Mouse (Mus musculus): ENCODE data around the gene Pan3. TPM values are rescaled to one million over a fixed set of nuclear protein-coding genes. Genes with fewer than 3 reads are reported as not detected.

The Pan3 gene
- polyA plus RNA-seq, 1 experiment from 2014 or later, result 59.7 TPM

DNA sequence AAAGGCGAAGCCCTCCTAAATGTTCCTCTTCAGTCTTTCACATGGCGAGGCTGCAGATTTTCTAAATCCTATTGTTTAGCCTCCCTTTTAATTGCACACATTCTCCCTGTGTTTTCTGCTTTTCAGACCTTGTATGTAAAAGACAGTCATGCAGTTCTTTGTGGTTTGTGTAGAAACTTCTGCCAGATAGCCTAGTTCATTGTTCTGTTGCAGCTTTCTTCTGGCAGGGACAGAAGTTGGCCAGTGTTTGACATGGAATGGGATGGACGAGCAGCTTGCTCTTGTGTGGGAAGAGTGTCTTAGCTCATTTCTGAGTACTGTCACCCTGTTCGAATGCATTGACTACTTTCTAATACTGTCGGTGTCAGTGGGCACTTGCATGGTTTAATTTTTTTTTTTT lies 6.5 kb downstream of the Pan3 start:
- H3K9me3 ChIP-seq, result no peaks in the 10 kb centered on the region
- H3K4me3 ChIP-seq, result no peak overlapping the region
- H3K27me3 ChIP-seq (replicated peaks; ENCODE audit: low read depth, poor library complexity, severe bottlenecking), result no peaks in the 10 kb centered on the region
- no peak for DNase-seq (ENCODE audit: low spot score)
- peaks cover 27% of the 10 kb centered on the region for H3K36me3 ChIP-seq (replicated peaks)
- peaks cover 35% of the 10 kb centered on the region for H3K4me1 ChIP-seq
- H3K27ac ChIP-seq (replicated peaks), result no peak overlapping the region
- 84% methylated on average over 5 of the region's 5 CpGs for WGBS

GRCm38 (mm10) chr5:147440996-147441507 lies 11.1 kb downstream of the Pan3 start:
- WGBS, result 79% methylated on average over 3 of the region's 3 CpGs
- Histone ChIP-seq H3K4me1 (peaks cover 8% of the 10 kb centered on the region; the same call in 1 of the 2 replicates), H3K27ac (replicated peaks) (no peak overlapping the region), H3K27me3 (replicated peaks; ENCODE audit: low read depth, poor library complexity, severe bottlenecking) (no peaks in the 10 kb centered on the region), H3K36me3 (replicated peaks) (peaks cover 11% of the 10 kb centered on the region), H3K4me3 (no peak overlapping the region), H3K9me3 (no peaks in the 10 kb centered on the region)
- DNase-seq (ENCODE audit: low spot score), result no peak

GRCm38 (mm10) chr5:147441979-147442378 lies 12.0 kb downstream of the Pan3 start:
- H3K27me3 ChIP-seq (replicated peaks; ENCODE audit: low read depth, poor library complexity, severe bottlenecking), result no peaks in the 10 kb centered on the region
- no peak for DNase-seq (ENCODE audit: low spot score)
- H3K9me3 ChIP-seq, result no peaks in the 10 kb centered on the region
- peaks cover 14% of the 10 kb centered on the region for H3K36me3 ChIP-seq (replicated peaks)
- H3K4me3 ChIP-seq, result no peak overlapping the region
- H3K27ac ChIP-seq (replicated peaks), result no peak overlapping the region
- 92% methylated on average over 1 of the region's 1 CpGs for whole genome bisulfite sequencing
- peaks cover 6% of the 10 kb centered on the region; the same call in 1 of the 2 replicates for H3K4me1 ChIP-seq

- DNase-seq (ENCODE audit: low spot score), result no peak
- Histone ChIP-seq H3K4me3 (no peak overlapping the region), H3K27ac (replicated peaks) (no peak overlapping the region), H3K36me3 (replicated peaks) (peaks cover 15% of the 10 kb centered on the region), H3K9me3 (no peaks in the 10 kb centered on the region), H3K27me3 (replicated peaks; ENCODE audit: low read depth, poor library complexity, severe bottlenecking) (no peaks in the 10 kb centered on the region), H3K4me1 (peaks cover 6% of the 10 kb centered on the region; the same call in 1 of the 2 replicates)
- WGBS, result 77% methylated on average over 4 of the region's 4 CpGs
These were observed 12.8 kb downstream of the Pan3 start for GRCm38 (mm10) chr5:147442741-147443140.

DNA sequence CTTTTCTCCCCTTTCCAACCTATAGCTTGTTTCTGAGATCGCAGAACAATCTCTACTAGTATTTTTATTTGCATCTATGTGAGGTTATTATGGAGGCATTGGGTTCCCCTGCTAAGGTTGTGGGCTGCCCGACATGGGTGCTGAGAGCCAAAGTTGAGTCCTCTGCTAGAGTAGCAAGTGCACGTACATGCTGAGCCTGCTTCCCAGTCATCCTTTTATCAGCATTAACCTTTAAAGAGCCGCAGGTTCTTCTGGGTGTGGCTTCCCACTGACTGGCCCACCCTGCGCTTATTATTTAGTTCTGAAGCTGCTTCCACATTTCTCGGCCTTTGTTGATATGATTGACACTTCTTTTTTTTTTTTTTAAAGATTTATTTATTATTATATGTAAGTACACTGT lies 14.3 kb downstream of the Pan3 start:
- no peaks in the 10 kb centered on the region for H3K9me3 ChIP-seq
- H3K36me3 ChIP-seq (replicated peaks), result peaks cover 6% of the 10 kb centered on the region
- H3K4me1 ChIP-seq, result peaks cover 7% of the 10 kb centered on the region
- 90% methylated on average over 6 of the region's 6 CpGs for WGBS
- no peak overlapping the region for H3K27ac ChIP-seq (replicated peaks)
- H3K4me3 ChIP-seq, result no peak overlapping the region
- H3K27me3 ChIP-seq (replicated peaks; ENCODE audit: low read depth, poor library complexity, severe bottlenecking), result no peaks in the 10 kb centered on the region
- DNase-seq (ENCODE audit: low spot score), result no peak

DNA sequence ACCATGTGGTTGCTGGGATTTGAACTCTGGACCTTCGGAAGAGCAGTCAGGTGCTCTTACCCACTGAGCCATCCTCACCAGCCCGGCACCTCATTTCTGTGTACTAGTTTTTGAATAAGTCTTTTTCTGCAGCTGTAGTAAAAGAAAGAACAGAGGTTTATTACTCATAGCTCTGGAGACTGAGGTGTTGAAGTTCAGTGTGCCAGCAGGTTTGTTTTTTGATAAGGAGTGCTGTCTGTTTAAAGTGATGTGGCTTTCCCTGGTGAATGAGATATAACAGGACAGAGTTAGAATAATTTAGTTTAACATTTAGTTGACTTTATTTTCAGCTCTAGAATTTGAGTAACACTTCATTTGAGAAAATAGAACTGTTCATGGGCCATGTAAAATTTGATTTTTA lies 14.8 kb downstream of the Pan3 start:
- Histone ChIP-seq H3K4me3 (no peak overlapping the region), H3K4me1 (peaks cover 7% of the 10 kb centered on the region), H3K36me3 (replicated peaks) (peaks cover 4% of the 10 kb centered on the region; the same call in 1 of the 2 replicates), H3K9me3 (no peaks in the 10 kb centered on the region), H3K27me3 (replicated peaks; ENCODE audit: low read depth, poor library complexity, severe bottlenecking) (no peaks in the 10 kb centered on the region), H3K27ac (replicated peaks) (no peak overlapping the region)
- WGBS, result 93% methylated on average over 2 of the region's 2 CpGs
- DNase-seq (ENCODE audit: low spot score), result no peak

GRCm38 (mm10) chr5:147445252-147445651 lies 15.3 kb downstream of the Pan3 start:
- Histone ChIP-seq H3K27ac (replicated peaks) (no peak overlapping the region), H3K4me1 (peaks cover 7% of the 10 kb centered on the region), H3K4me3 (no peak overlapping the region), H3K36me3 (replicated peaks) (peaks cover 4% of the 10 kb centered on the region; the same call in 1 of the 2 replicates), H3K27me3 (replicated peaks; ENCODE audit: low read depth, poor library complexity, severe bottlenecking) (no peaks in the 10 kb centered on the region), H3K9me3 (no peaks in the 10 kb centered on the region)
- DNase-seq (ENCODE audit: low spot score), result no peak
- WGBS, result 82% methylated on average over 4 of the region's 4 CpGs

DNA sequence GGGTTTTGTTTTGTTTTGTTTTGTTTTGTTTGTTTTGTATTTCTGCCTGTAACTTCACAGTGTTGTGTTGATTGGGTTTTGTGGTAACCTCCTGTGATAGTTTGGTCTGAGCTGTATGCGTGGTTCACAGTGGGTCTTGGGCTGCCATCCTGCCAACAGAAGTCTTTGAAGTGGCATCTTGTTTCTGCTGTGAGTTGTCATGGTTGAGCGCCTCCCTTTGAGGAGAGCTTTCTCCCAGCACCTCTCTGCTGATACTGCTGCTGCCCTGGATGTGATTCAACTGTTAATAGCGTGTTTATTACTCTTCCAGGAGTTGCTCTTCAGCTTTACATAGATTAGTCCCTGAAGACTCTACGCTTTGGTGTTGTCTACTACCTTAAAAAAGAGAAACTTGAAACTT lies 18.6 kb downstream of the Pan3 start:
- Histone ChIP-seq H3K9me3 (no peaks in the 10 kb centered on the region), H3K27me3 (replicated peaks; ENCODE audit: low read depth, poor library complexity, severe bottlenecking) (no peaks in the 10 kb centered on the region), H3K27ac (replicated peaks) (no peak overlapping the region), H3K4me3 (no peak overlapping the region), H3K4me1 (peaks cover 7% of the 10 kb centered on the region), H3K36me3 (replicated peaks) (peaks cover 26% of the 10 kb centered on the region)
- no peak for DNase-seq (ENCODE audit: low spot score)
- 60% methylated on average over 4 of the region's 4 CpGs for WGBS

GRCm38 (mm10) chr5:147448933-147449332 lies 19.0 kb downstream of the Pan3 start:
- Histone ChIP-seq H3K27ac (replicated peaks) (no peak overlapping the region), H3K36me3 (replicated peaks) (peaks cover 30% of the 10 kb centered on the region), H3K9me3 (no peaks in the 10 kb centered on the region), H3K4me3 (no peak overlapping the region), H3K27me3 (replicated peaks; ENCODE audit: low read depth, poor library complexity, severe bottlenecking) (no peaks in the 10 kb centered on the region), H3K4me1 (peaks cover 7% of the 10 kb centered on the region)
- 86% methylated on average over 4 of the region's 4 CpGs for WGBS
- no peak for DNase-seq (ENCODE audit: low spot score)

DNA sequence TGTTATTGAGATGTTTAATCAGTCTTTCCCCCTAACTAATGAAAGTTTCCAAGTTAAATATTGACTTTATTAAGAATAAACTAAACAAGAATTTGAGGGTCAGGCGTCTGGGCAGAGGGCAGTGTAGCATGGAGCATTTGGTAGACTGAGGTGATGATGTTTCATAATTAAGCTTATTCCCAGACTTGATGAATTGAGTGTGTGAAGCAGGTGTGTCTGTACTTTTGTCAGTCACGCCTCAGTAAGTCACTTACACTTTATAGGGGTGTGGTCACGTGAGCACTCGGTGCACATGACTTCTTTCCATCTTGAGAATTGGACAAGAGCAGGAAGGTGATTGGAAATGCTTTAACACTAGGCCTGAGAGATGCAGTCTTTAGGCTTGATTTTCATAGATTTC lies 26.5 kb downstream of the Pan3 start:
- no peak for DNase-seq (ENCODE audit: low spot score)
- 93% methylated on average over 4 of the region's 4 CpGs for WGBS
- H3K4me1 ChIP-seq, result no peaks in the 10 kb centered on the region
- no peak overlapping the region for H3K27ac ChIP-seq (replicated peaks)
- no peak overlapping the region for H3K4me3 ChIP-seq
- H3K9me3 ChIP-seq, result no peaks in the 10 kb centered on the region
- H3K27me3 ChIP-seq (replicated peaks; ENCODE audit: low read depth, poor library complexity, severe bottlenecking), result no peaks in the 10 kb centered on the region
- peaks cover 54% of the 10 kb centered on the region for H3K36me3 ChIP-seq (replicated peaks)

DNA sequence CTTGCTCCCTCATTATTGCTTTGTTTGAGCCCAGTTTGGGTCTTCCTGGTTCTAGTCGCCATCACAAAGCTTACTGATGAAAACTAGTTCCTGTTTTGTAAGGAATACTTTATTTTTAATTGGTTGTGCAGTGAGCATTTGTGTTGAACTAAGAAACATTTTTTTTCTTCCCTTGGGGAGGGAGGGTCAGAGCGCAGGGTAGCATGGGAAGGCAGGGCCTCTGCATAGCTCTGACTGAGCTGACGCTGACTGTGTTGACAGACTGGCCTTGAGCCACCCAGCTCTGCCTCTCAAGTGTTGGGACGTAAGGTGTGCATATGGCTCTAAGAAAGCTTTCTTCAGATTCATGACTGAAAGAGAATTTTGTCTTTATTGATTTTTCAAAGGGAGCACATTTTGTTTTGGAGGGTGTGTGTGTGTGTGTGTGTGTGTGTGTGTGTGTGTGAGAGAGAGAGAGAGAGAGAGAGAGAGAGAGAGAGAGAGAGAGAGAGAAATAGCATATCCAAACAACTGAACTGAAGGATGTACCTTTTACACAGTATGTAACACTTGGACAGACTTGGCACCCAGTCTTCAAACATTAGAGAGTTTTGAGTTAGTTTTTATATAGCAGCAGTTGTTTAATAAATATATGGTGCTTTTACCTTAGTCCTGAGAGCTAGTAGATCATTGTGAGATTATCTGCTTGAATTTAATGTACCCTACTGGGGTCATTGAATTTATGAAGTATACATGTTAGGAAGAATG lies 30.0 kb downstream of the Pan3 start:
- Histone ChIP-seq H3K27me3 (replicated peaks; ENCODE audit: low read depth, poor library complexity, severe bottlenecking) (no peaks in the 10 kb centered on the region), H3K27ac (replicated peaks) (no peak overlapping the region), H3K9me3 (no peaks in the 10 kb centered on the region), H3K36me3 (replicated peaks) (peaks cover 25% of the 10 kb centered on the region), H3K4me3 (no peak overlapping the region), H3K4me1 (peaks cover 5% of the 10 kb centered on the region; the same call in 1 of the 2 replicates)
- 65% methylated on average over 4 of the region's 4 CpGs for WGBS
- DNase-seq (ENCODE audit: low spot score), result no peak

DNA sequence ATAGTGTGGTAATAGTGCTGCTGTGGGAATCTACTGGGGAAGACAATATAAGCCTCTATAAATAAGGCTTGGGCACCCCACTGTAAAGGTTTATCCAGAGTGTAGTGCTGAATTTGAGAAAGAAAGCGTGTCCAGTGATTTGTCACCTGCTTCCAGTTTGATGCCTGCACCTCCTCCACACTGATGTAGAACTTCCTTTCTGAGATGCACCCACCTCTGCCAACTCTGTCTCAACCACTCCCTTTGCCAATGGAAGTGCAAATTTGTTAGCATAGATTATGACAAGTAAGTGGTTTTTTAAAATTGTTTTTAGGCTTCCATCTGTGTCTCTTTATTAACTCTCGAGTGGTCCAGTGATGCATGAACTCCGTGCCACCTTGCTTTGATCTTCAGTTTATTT lies 33.3 kb downstream of the Pan3 start:
- no peak overlapping the region for H3K4me3 ChIP-seq
- WGBS, result 74% methylated on average over 3 of the region's 3 CpGs
- no peak overlapping the region for H3K27ac ChIP-seq (replicated peaks)
- H3K27me3 ChIP-seq (replicated peaks; ENCODE audit: low read depth, poor library complexity, severe bottlenecking), result no peaks in the 10 kb centered on the region
- H3K9me3 ChIP-seq, result no peaks in the 10 kb centered on the region
- peaks cover 18% of the 10 kb centered on the region for H3K36me3 ChIP-seq (replicated peaks)
- peaks cover 5% of the 10 kb centered on the region; the same call in 1 of the 2 replicates for H3K4me1 ChIP-seq
- no peak for DNase-seq (ENCODE audit: low spot score)

- H3K4me1 ChIP-seq, result peaks cover 5% of the 10 kb centered on the region; the same call in 1 of the 2 replicates
- H3K27me3 ChIP-seq (replicated peaks; ENCODE audit: low read depth, poor library complexity, severe bottlenecking), result no peaks in the 10 kb centered on the region
- no peak for DNase-seq (ENCODE audit: low spot score)
- no peaks in the 10 kb centered on the region for H3K9me3 ChIP-seq
- no peak overlapping the region for H3K4me3 ChIP-seq
- H3K27ac ChIP-seq (replicated peaks), result no peak overlapping the region
- peaks cover 25% of the 10 kb centered on the region for H3K36me3 ChIP-seq (replicated peaks)
These were observed 36.4 kb downstream of the Pan3 start for GRCm38 (mm10) chr5:147466361-147466760.

Data from embryonic facial prominence, embryonic 10.5 days (tissue).